Mouse (Mus musculus) bone marrow macrophage, adult 2 months (primary cell): Measurements from ENCODE around the gene Dlg3. TPM values are rescaled to one million over a fixed set of nuclear protein-coding genes. Genes with fewer than 3 reads are reported as not detected.

Source experiments
- H3K27ac ChIP-seq: 2 replicates; pipeline ENCODE4 v1.5.1; 2012; ENCODE audit warnings: low read depth, low read length; ENCODE audit not compliant: insufficient read depth
- H3K4me1 ChIP-seq: 2 replicates; pipeline ENCODE4 v1.6.1; 2012; ENCODE audit warnings: low read length; ENCODE audit not compliant: control insufficient read depth, insufficient read depth
- H3K4me3 ChIP-seq: 2 replicates; pipeline ENCODE4 v1.5.1; 2012; ENCODE audit warnings: mild to moderate bottlenecking, low read length, moderate library complexity; ENCODE audit not compliant: insufficient read depth
- CTCF ChIP-seq: IDR thresholded peaks from 2 replicates; pipeline ENCODE4 v1.5.1; 2012; ENCODE audit warnings: low read depth, mild to moderate bottlenecking, low read length, moderate library complexity
- POLR2A ChIP-seq: IDR thresholded peaks from 2 replicates; pipeline ENCODE4 v1.6.1; 2012; ENCODE audit warnings: mild to moderate bottlenecking, low read depth, low read length, borderline replicate concordance
- polyA plus RNA-seq: library from polyadenylated mRNA; stranded (reverse); fragments of >200 nt; gene quantifications from 2 replicates; pipeline ENCODE4 v1.2.4, GENCODE M21; 2012; ENCODE audit not compliant: missing spikeins, insufficient read depth, insufficient read length

The Dlg3 gene
- polyA plus RNA-seq, 1 experiment, result 4.1 TPM

DNA sequence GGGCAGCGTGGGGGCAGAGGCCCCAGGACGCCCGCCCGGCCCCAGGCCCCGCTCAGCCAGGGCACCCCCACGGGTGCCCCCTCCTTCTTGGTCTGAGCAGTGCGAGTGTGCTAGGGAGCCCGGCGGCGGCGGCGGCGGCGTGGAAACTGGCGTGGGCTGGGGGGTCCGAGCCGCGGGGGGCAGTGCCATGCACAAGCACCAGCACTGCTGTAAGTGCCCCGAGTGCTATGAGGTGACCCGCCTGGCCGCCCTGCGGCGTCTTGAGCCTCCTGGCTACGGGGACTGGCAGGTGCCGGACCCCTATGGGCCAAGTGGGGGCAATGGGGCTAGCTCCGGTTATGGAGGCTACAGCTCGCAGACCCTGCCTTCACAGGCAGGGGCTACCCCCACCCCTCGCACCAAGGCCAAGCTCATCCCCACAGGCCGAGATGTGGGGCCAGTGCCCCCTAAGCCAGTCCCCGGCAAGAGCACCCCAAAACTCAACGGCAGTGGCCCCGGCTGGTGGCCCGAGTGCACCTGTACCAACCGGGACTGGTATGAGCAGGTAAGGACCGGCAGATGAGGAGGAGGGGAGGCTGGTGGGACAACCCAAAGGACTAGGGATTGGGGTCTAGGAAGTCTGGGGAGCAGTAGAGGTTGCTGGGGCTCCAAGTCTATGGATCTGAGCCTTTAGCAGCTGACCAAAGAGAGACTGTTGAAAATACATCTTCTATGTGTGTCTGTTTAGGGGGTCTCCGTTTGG, 534 bp downstream of the Dlg3 start:
- no peak for TF ChIP-seq CTCF
- TF ChIP-seq POLR2A, result no peak
- Histone ChIP-seq H3K4me3 (peak overlapping the region; percentile 40), H3K4me1 (no peaks in the 10 kb centered on the region), H3K27ac (no peak overlapping the region)

DNA sequence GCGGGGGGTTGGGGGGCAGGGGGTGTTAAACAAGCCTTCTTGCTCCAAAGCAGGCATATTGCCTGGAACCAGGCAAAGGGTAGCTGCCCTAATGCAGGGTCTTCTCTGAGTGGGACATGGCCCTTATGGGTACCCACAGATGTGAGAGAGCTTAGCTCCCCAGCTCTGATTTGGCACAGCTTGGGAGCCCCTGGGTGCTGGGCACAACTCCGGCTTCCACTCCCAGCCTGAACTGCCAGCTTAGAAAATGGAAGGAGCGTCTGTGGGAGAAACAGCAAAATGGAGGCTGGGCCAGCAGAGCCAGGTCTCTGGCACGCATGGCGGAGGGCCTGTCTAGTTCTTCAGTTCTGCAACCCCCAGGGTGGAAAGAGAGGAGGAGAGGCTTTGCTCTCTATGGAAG, 1.8 kb downstream of the Dlg3 start:
- Histone ChIP-seq H3K4me3 (no peak overlapping the region), H3K27ac (no peak overlapping the region), H3K4me1 (no peaks in the 10 kb centered on the region)
- no peak for TF ChIP-seq CTCF
- TF ChIP-seq POLR2A, result no peak

DNA sequence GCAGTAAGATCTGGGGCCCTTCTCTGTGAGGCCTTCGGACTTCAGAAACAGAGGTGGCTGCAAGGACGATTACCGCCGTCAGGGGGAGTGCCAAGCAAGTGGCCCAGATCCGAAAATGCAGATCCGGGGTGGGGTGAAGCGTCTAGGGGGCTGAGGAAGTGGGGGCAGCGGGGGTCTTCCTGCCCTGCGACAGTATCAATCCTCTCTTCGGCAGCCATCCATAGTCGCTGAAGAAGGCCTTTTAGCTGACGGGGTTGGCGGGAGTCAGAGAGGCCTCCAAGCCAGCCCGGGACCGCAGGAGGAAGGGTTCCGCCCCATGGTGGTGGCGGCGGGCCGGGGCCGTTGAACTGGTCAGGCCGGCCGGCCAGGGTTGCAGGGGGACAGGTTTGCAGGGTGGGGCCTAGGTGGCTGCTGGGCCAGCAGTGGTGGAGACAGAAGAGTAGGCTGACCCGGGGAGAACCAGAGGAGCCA, 6.9 kb downstream of the Dlg3 start:
- TF ChIP-seq CTCF, result no peak
- TF ChIP-seq POLR2A, result no peak
- 0 out of 2 replicates have a peak, but pooled peaks cover 2% of the 10 kb centered on the region for H3K4me1 ChIP-seq
- no peak overlapping the region for H3K4me3 ChIP-seq
- no peak overlapping the region for H3K27ac ChIP-seq

DNA sequence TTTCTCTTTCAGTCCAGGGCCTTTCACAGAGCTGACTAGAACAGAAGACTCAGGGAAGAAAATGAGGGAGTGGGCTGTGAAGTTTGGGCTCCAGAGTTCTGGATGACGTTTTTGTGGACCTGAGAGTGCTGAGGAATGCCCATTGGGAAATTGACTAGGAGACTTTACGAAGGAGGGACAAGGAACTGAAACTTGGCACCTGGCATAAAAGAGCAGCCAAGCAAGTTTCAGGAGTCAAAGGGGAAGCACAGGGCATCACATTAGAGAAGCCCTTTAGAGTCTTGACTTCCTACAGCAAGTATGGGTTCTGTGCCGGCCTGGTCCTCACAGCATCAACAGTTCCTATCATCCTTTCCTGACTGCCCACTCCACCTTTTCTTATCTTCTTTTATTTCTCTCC, 7.9 kb downstream of the Dlg3 start:
- H3K4me1 ChIP-seq, result 0 out of 2 replicates have a peak, but pooled peaks cover 2% of the 10 kb centered on the region
- no peak for TF ChIP-seq CTCF
- TF ChIP-seq POLR2A, result no peak
- H3K4me3 ChIP-seq, result no peak overlapping the region
- H3K27ac ChIP-seq, result no peak overlapping the region

DNA sequence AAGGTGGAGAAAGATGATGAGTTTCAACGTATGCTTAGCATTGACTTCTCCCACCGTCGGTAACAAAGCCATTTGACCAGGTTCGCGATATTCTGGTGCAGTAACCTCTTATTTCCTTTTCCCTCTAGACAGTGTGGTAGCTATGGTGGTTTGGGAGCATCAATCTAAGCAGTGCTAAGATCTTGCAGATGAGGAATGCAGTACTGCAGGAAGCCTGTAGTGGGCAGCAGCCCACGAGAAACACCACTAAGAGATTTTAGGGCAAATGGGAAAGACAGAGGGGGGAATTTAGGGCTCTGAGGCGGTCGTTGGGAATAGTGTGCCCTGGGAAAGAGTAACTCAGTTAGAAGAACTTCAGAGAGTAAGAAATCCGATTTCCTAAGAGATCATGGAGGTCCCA, 9.0 kb downstream of the Dlg3 start:
- Histone ChIP-seq H3K4me1 (0 out of 2 replicates have a peak, but pooled peaks cover 2% of the 10 kb centered on the region), H3K27ac (no peak overlapping the region), H3K4me3 (peak overlapping the region; percentile 37; the same call in 1 of the 2 replicates)
- peak; percentile 32; the same call in 1 of the 2 replicates for TF ChIP-seq CTCF
- TF ChIP-seq POLR2A, result no peak

DNA sequence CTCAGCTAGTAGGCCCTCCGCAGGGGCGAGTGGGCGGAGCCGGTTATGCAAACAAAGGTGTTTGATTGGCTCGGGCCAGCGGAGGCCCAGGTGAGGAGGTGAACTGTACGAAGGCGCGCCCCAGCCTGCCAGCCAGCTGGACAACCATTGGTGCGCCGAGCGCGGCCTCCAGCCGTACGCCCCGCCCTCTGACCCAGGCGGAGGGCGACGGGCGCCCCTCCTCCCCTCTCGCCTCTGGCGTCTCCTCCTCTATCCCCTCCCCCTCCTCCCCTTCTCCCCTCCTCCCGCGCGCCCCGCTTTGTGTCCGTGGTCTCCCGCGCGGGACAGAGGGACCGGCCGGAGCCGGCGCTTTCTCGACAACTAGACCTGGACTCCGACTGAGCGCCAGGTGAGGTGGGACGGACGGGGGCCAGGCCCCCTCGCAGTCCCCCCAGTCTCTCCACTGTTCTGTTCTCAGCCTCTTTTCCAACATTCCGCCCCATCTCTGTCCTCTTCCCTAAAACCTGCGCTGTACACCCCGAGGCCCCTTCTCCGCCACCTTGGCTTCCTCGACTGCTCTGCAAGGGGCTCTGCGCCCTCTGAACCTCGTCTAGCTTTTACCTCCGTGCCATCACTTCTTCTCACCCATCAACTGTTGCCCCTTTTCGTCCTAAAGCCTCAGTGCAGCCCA, 9.6 kb downstream of the Dlg3 start:
- H3K4me1 ChIP-seq, result 0 out of 2 replicates have a peak, but pooled peaks cover 2% of the 10 kb centered on the region
- no peak for TF ChIP-seq POLR2A
- TF ChIP-seq CTCF, result no peak
- H3K4me3 ChIP-seq, result peak overlapping the region; percentile 37
- no peak overlapping the region for H3K27ac ChIP-seq

DNA sequence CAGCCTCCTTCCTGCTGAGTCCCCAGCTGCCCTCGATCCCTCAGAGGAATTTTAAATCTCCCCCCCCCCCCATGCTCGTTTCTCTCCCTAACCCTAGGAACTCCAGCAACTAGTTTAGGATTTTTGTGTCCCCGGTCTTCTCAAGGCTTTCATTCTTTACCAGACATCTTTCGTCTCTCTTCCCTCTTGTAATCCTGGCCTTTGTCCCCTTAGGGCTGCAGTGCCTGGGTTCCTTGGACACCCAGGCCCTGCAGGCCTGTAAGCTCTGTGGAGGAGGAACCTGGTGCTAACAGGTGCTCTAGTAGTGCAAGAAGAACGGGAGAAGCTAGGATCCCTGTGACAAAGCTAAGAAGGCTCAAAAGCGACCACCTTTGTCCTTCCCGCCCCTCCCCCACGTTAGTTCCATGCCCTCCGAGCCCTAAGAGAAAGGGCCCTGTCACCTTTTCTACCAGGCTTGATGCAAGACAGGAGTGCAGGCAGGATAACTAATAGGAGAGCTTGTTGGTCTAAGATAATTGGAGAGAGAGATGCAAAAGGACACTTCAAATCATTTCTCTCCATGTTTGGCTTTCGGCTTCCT, 10.2 kb downstream of the Dlg3 start:
- TF ChIP-seq POLR2A (no peak), CTCF (no peak)
- no peak overlapping the region for H3K4me3 ChIP-seq
- no peak overlapping the region for H3K27ac ChIP-seq
- 0 out of 2 replicates have a peak, but pooled peaks cover 2% of the 10 kb centered on the region for H3K4me1 ChIP-seq

DNA sequence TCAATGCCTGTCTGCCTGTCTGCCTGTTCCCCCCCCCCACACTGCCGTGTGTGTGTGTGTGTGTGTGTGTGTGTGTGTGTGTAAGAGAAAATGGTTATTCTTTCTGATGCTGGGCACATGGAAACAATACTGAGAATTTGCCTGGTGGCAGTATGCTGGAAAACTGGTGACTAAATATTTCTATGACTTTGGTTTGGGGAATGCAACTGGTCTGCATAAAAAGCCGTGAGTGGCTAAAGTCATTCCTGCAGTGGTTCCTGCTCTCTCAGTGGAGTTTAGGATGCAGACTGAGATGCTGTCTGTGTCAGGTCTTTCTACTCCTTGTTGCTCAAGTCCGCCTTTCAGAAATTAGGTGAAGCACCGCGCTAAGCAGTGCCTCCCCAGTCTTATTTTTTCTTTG, 10.9 kb downstream of the Dlg3 start:
- TF ChIP-seq POLR2A (no peak), CTCF (no peak)
- H3K4me1 ChIP-seq, result 0 out of 2 replicates have a peak, but pooled peaks cover 2% of the 10 kb centered on the region
- H3K4me3 ChIP-seq, result no peak overlapping the region
- H3K27ac ChIP-seq, result no peak overlapping the region

DNA sequence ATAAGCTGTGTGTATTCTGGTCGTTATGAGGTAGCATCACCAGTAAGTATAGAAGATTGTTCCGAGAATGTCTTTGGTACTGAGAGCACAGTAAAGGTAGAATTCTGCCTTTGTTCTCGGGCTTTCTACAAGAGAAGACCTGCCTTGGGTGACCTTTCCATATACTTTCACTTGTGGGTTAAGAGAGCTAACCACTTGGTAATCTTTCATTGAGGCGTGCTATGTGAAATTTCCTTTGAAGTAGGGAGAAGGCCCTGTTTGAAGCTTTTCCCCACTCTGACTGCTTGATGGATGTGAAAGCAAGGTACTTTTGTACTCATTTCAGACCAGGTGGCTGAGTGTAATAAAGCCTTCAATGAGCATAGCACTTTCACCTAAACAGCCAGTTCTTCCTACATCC, 21.8 kb downstream of the Dlg3 start:
- Histone ChIP-seq H3K4me3 (no peak overlapping the region), H3K27ac (no peak overlapping the region), H3K4me1 (no peaks in the 10 kb centered on the region; the same call in 1 of the 2 replicates)
- no peak for TF ChIP-seq CTCF
- no peak for TF ChIP-seq POLR2A
